Mouse (Mus musculus) hindbrain, embryonic 16.5 days (tissue): ENCODE results near the gene Samd1. TPM values are rescaled to one million over a fixed set of nuclear protein-coding genes. Genes with fewer than 3 reads are reported as not detected.

Source experiments
- ATAC-seq: fragments of 200-750 bp; cut with Nextera tagmentation; 2 replicates; pipeline ENCODE4 v1.8.0; 2017; ENCODE audit warnings: moderate TSS enrichment, moderate library complexity
- H3K27ac ChIP-seq: fragments of 300-500 bp; sonication (generic); 2 replicates; pipeline ENCODE4 v1.5.1; 2014; ENCODE audit warnings: low read depth, mild to moderate bottlenecking, control low read depth, low read length, moderate library complexity
- H3K27me3 ChIP-seq: fragments of 300-500 bp; sonication (generic); replicated peaks from 2 replicates; pipeline ENCODE4 v1.6.1; 2014; ENCODE audit warnings: low read length; ENCODE audit not compliant: control insufficient read depth, insufficient read depth
- H3K36me3 ChIP-seq: fragments of 300-500 bp; sonication (generic); 2 replicates; pipeline ENCODE4 v1.6.1; 2014; ENCODE audit warnings: mild to moderate bottlenecking, low read length, moderate library complexity, mixed read lengths; ENCODE audit not compliant: control insufficient read depth, insufficient read depth
- H3K4me1 ChIP-seq: fragments of 300-500 bp; sonication (generic); 2 replicates; pipeline ENCODE4 v1.6.1; 2014; ENCODE audit warnings: low read depth, low read length; ENCODE audit not compliant: control insufficient read depth, insufficient read depth
- H3K4me2 ChIP-seq: fragments of 300-500 bp; sonication (generic); 2 replicates; pipeline ENCODE4 v1.6.1; 2014; ENCODE audit warnings: mild to moderate bottlenecking, low read length, control low read depth, moderate library complexity
- H3K4me3 ChIP-seq: fragments of 300-500 bp; sonication (generic); 2 replicates; pipeline ENCODE4 v1.5.1; 2014; ENCODE audit warnings: mild to moderate bottlenecking, low read length, control low read depth, moderate library complexity
- H3K9ac ChIP-seq: fragments of 300-500 bp; sonication (generic); 2 replicates; pipeline ENCODE4 v1.6.1; 2014; ENCODE audit warnings: low read depth, mild to moderate bottlenecking, control low read depth, low read length, moderate library complexity
- H3K9me3 ChIP-seq: fragments of 300-500 bp; sonication (generic); 2 replicates; pipeline ENCODE4 v1.6.1; 2014; ENCODE audit warnings: mild to moderate bottlenecking, low read length, moderate library complexity; ENCODE audit not compliant: control insufficient read depth
- WGBS: fragments of 180-500 bp; shearing (Covaris S2); extraction: QIAGEN DNeasy Blood & Tissue Kit; methylation state at CpG from one replicate; pipeline ENCODE4 v1.1.7; 2014; 5-methylcytosine and 5-hydroxymethylcytosine counted together
- polyA plus RNA-seq: library from polyadenylated mRNA; unstranded; fragments of >200 nt; fragmentation: Nextera tagmentation; extraction: Ambion mirVana; gene quantifications from 2 replicates; pipeline ENCODE4 v1.2.1, GENCODE M21; 2015

The Samd1 gene
- polyA plus RNA-seq, 1 experiment from 2014 or later: 5.9 TPM

- no peak overlapping the region for H3K27ac ChIP-seq
- no peaks in the 10 kb centered on the region; the same call in 1 of the 2 replicates for H3K27me3 ChIP-seq
- no peaks in the 10 kb centered on the region for H3K36me3 ChIP-seq
- no peak for ATAC-seq
- no peaks in the 10 kb centered on the region for H3K4me1 ChIP-seq
- no peak overlapping the region for H3K9ac ChIP-seq
- WGBS: 74% methylated on average over 4 of the region's 4 CpGs
- no peak overlapping the region for H3K4me3 ChIP-seq
- no peaks in the 10 kb centered on the region for H3K9me3 ChIP-seq
- H3K4me2 ChIP-seq: no peak overlapping the region
Measured at GRCm38 (mm10) chr8:84032777-84033176, 35.3 kb downstream of the Samd1 start.

- Histone ChIP-seq H3K4me2 (no peak overlapping the region), H3K4me1 (peaks cover 10% of the 10 kb centered on the region), H3K27ac (no peak overlapping the region), H3K4me3 (no peak overlapping the region), H3K36me3 (no peaks in the 10 kb centered on the region), H3K27me3 (peaks cover 22% of the 10 kb centered on the region), H3K9ac (no peak overlapping the region), H3K9me3 (no peaks in the 10 kb centered on the region)
- no peak for ATAC-seq
- WGBS: 72% methylated on average over 5 of the region's 5 CpGs
Measured at GRCm38 (mm10) chr8:84038015-84038414, 40.5 kb downstream of the Samd1 start.

GRCm38 (mm10) chr8:84039050-84039449 lies 41.6 kb downstream of the Samd1 start:
- Histone ChIP-seq H3K36me3 (no peaks in the 10 kb centered on the region), H3K4me3 (no peak overlapping the region), H3K27me3 (peaks cover 33% of the 10 kb centered on the region), H3K9me3 (no peaks in the 10 kb centered on the region), H3K4me2 (no peak overlapping the region), H3K4me1 (peaks cover 10% of the 10 kb centered on the region), H3K27ac (no peak overlapping the region), H3K9ac (no peak overlapping the region)
- 11% methylated on average over 5 of the region's 5 CpGs for WGBS
- peak; percentile 28; the same call in 1 of the 2 replicates for ATAC-seq

GRCm38 (mm10) chr8:84042066-84042947 lies 44.8 kb downstream of the Samd1 start, which contains the start of gene Il27ra:
TSS of gene Il27ra (minus strand) at chr8:84042589.
- peaks cover 45% of the 10 kb centered on the region for H3K27me3 ChIP-seq
- peak; percentile 63 for ATAC-seq
- peak within 1 kb of the TSS; percentile 36 for H3K4me3 ChIP-seq
- H3K9ac ChIP-seq: peak within 1 kb of the TSS; percentile 43
- H3K4me1 ChIP-seq: peaks cover 12% of the 10 kb centered on the region
- H3K27ac ChIP-seq: no peak within 1 kb of the TSS
- H3K9me3 ChIP-seq: no peaks in the 10 kb centered on the region
- 3% methylated on average over 40 of the region's 40 CpGs for WGBS
- peak within 1 kb of the TSS; percentile 72 for H3K4me2 ChIP-seq
- no peaks in the 10 kb centered on the region for H3K36me3 ChIP-seq

GRCm38 (mm10) chr8:84042948-84043342 lies 45.5 kb downstream of the Samd1 start:
- Histone ChIP-seq H3K36me3 (no peaks in the 10 kb centered on the region), H3K4me1 (peaks cover 12% of the 10 kb centered on the region), H3K4me2 (peak overlapping the region; percentile 72), H3K27me3 (peaks cover 45% of the 10 kb centered on the region), H3K9ac (no peak overlapping the region), H3K9me3 (no peaks in the 10 kb centered on the region), H3K4me3 (peak overlapping the region; percentile 36; the same call in 1 of the 2 replicates), H3K27ac (no peak overlapping the region)
- peak; percentile 55; the same call in 1 of the 2 replicates for ATAC-seq
- WGBS: 22% methylated on average over 12 of the region's 12 CpGs

- Histone ChIP-seq H3K4me2 (no peak overlapping the region), H3K9ac (no peak overlapping the region), H3K9me3 (no peaks in the 10 kb centered on the region), H3K4me3 (no peak overlapping the region), H3K27ac (no peak overlapping the region), H3K36me3 (no peaks in the 10 kb centered on the region), H3K27me3 (peaks cover 45% of the 10 kb centered on the region), H3K4me1 (peaks cover 12% of the 10 kb centered on the region)
- WGBS: 5% methylated on average over 7 of the region's 7 CpGs
- ATAC-seq: no peak
Measured at GRCm38 (mm10) chr8:84044103-84044502, 46.6 kb downstream of the Samd1 start.

- H3K4me3 ChIP-seq: no peak within 1 kb of the TSS
- H3K27ac ChIP-seq: no peak within 1 kb of the TSS
- peaks cover 45% of the 10 kb centered on the region for H3K27me3 ChIP-seq
- no peak within 1 kb of the TSS for H3K4me2 ChIP-seq
- no peak within 1 kb of the TSS for H3K9ac ChIP-seq
- no peaks in the 10 kb centered on the region for H3K9me3 ChIP-seq
- no peak for ATAC-seq
- 9% methylated on average over 9 of the region's 9 CpGs for WGBS
- H3K36me3 ChIP-seq: no peaks in the 10 kb centered on the region
- peaks cover 12% of the 10 kb centered on the region for H3K4me1 ChIP-seq
Measured at GRCm38 (mm10) chr8:84044900-84045299, 47.4 kb downstream of the Samd1 start, which contains the start of gene Rln3. TSS of gene Rln3 (minus strand) at chr8:84045000.

GRCm38 (mm10) chr8:84046505-84046904 lies 49.0 kb downstream of the Samd1 start:
- Histone ChIP-seq H3K4me1 (peaks cover 12% of the 10 kb centered on the region), H3K9me3 (no peaks in the 10 kb centered on the region), H3K36me3 (no peaks in the 10 kb centered on the region), H3K27me3 (peaks cover 36% of the 10 kb centered on the region), H3K9ac (no peak overlapping the region), H3K4me3 (no peak overlapping the region), H3K27ac (no peak overlapping the region), H3K4me2 (no peak overlapping the region)
- 89% methylated on average over 3 of the region's 3 CpGs for WGBS
- ATAC-seq: no peak

- H3K27me3 ChIP-seq: peaks cover 21% of the 10 kb centered on the region
- no peak overlapping the region for H3K4me2 ChIP-seq
- H3K4me3 ChIP-seq: no peak overlapping the region
- H3K27ac ChIP-seq: no peak overlapping the region
- H3K4me1 ChIP-seq: 0 out of 2 replicates have a peak, but pooled peaks cover 2% of the 10 kb centered on the region
- no peak for ATAC-seq
- WGBS: 78% methylated on average over 5 of the region's 5 CpGs
- H3K9ac ChIP-seq: no peak overlapping the region
- H3K36me3 ChIP-seq: no peaks in the 10 kb centered on the region
- no peaks in the 10 kb centered on the region for H3K9me3 ChIP-seq
Measured at GRCm38 (mm10) chr8:84048171-84048570, 50.7 kb downstream of the Samd1 start.
